Mouse (Mus musculus) c-Kit-positive CD71-positive TER-119-negative erythroid progenitor cells, embryonic 14.5 days (primary cell): Measurements from ENCODE around the gene Sdk1.

Source experiments
- DNase-seq: peaks from one replicate; pipeline ENCODE4 v3.0.0-alpha.2; 2013; ENCODE audit warnings: low read depth

The Sdk1 gene

DNA sequence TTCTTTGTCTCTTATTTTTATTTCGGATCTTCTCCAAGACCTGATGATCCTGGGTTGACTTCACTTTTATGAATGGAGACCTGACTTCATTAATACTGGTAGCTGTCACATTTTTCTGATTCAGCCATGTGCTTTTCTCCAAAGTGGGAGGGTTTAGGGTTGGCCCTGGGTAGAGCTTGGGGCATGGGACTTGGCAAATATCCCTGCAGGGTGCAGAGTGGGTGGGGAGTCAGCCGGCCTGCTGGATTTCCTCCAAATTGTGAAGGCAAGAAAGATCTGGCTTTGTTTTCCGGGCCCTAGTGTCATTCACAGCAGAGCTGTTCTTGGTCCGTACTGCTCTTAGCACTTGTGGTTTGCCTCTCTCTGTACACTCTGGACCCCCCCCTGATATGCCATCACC lies 103.1 kb downstream of the Sdk1 start:
- no peak for DNase-seq

DNA sequence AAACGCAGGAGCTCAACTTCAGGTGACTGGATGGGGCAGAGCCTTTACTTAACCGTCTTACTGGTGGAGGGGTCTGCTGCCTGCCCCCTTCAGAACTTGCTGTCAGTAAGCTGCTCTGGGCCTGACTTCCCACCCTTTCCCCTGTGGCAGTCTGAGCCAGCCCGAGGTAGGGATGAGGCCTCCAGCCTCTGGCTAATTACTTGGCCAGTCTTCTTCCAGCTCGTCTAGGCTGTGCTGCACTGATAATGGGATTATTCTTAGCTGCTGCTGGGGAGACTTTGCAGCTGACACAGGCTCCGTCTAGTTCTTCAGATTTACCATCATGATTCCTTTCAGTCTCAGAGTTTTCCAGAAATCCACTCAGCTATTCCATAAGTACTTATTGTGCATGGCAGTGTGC lies 104.2 kb downstream of the Sdk1 start:
- DNase-seq, result no peak

DNA sequence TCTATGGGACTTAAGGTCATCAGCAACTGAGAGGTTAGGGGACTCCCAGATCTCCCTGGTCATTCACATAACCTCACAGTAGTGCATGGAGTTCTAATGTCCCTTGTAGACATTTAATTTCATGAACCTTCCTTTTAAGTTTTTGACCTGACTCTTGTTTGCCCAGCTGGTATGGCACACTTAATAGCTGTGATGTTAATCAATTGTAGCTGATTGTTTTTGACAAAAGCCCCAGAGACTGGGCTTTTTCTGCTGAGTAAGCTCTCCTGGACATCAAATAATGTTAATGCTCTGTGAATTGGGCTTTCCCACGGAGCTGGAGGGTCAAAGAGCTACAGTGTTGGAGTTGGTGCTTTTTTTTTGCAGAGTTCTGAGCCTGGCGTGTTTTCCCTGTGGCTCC lies 121.4 kb downstream of the Sdk1 start:
- no peak for DNase-seq

DNA sequence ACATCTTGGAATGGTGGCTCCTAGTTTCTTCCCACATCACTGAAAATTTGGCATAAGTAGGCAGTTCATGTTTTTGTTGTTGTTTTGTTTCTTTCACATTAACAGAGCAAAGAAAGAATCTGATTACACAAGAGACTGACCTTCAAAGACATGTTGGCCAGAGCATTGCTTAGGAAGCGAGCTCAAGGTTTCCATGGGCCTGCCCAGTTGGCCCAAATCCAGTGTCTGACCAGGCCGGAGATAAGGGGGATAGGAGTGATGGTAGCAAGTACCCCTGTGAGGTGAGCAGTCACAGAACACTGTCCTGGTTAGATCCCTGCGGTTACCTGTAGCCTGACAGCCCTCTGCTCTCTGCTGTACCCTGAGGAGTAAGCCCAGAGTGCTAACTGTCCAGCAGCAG lies 122.7 kb downstream of the Sdk1 start:
- DNase-seq, result no peak

DNA sequence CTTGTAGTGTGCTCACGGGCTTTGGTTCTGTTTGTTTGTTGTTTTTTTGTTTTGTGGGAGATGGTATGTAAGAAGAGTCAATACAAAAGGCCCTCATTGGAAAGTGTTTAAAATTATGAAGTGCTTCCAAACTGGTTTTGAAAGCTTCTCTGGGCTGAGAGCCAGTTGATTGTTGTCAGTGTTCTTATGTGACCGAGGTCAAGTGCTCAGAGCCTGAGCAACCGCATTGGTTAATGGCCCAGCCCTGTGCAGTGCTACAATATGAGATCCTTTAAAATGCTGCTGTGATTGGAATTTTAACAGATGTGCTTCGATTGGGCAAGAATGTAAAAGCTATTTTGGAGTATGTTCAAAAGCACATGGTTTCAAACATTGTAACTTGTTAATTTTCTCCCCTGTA lies 127.3 kb downstream of the Sdk1 start:
- no peak for DNase-seq

DNA sequence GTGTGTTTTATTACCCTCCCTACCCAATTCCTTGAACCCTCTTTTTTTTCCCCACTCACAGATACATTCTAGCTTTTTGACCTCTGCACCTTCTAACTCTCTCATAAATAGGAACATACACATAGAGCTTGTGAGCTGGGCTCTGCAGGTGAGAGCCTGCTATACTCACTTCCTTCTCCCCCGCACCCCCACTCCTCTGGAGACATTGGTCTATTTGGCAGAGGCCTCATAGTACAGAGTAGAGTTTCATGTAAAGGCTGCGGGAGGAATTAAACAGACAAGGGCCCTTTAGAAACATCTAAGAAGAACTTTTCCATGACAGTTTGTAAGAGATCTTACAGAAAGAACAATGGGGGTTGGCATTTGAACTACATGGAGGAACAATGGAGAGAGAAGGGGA lies 133.5 kb downstream of the Sdk1 start:
- no peak for DNase-seq

DNA sequence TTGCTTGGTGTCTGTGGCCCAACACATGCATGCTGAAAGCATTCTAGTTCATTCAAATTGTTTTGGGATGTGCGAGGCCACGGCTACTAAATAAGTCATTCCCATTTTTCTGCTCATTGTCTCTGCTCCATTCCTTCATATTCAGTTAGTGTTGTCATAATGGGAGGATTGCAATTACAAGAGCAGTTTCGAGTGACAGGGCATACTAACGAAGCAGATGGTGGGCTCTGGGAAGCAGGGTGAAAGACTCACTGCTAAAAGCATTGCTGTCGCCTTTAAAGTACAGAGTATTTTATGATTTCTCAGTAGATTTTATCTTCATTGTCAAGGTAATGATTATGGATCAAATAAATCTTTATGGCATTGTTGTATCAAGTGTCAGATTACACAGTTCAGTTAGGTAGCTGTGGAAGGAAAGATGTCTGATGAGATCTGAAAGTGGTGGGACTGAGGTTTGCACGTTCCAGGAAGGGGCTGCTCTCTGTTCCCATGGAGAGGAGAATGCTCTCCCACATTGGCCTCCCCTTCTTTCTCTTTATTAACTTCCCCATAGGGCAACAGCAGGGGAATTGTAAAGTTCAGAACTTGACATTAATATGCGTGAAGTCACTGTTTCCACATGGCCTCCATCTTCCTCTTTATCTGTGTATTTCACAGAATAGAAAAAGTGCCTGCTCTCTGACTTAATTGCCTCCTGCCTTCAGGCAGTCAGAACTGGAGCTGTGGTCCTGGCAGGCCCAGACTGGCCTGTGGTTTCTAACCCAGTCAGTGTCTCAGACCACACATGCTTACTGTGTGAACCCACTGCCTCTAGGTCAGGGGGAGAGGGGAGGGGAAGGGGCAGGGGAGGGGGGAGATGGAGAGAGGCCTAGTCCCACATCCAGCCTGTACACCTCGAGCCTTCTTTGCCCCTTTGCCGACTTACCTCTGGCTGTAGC lies 138.8 kb downstream of the Sdk1 start:
- no peak for DNase-seq

DNA sequence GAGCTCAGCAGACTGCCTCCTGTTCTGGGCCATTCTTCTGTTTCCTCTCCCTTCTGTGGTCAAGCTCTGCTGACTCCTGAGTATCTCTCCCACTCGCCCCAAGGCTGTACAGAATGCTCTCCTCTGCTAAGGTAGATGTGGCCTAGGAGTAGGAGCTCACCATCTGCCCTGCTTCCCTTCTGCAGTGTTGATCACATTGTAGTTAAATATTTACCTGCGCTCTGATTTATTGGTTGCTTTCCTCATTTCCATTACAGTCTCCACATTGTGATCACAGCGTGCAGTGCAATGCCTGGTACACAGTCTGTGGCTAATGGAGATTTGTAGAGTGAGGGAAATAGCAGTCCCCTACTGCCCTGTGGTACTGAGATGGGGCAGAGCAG lies 139.5 kb downstream of the Sdk1 start:
- no peak for DNase-seq

DNA sequence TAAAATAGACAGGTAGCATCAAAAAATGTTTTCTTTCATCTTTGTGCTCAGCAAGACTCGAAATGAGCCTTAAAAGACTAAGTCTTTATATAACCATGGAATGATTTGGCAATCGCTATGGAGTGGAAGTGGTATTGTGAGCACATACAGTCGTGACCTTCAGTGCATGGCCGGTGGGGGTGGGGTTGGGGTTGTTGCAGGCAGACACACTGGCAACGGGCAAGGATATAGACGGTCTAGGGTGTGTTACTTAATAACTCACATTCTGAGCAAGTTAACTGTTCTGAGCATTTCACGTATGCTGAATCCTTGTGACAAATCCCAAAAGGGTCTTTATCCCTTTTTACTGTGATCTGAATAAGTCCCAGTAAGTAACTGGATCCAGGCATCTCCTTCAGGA lies 140.3 kb downstream of the Sdk1 start:
- DNase-seq, result no peak

DNA sequence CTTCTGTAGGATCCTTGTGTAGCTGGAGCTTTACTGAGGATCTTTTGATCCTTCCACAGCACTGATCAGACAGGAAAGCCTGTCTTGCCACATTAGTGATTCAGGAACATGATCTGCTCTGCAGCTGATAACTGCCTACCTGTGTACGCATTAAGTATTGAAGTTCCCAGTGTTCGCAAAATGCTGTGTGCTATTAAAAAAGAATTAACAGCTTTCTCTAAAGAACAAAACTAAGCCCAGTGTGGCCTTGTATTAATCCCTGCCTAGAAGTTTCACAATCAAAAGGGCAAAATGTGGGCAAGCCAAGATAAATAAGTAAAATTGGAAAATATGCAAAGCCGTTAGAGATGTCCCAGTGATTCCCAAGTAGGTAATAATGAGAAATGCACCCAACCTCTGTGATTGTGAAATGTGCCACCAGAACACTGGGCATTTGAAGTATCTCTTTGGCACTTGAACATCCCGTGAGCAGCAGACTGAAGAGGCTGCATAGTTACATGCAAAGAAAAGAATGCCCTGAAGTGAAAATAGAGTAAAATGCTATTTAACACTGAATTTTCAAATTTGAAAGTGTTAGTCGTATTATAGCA lies 141.1 kb downstream of the Sdk1 start:
- DNase-seq, result no peak

DNA sequence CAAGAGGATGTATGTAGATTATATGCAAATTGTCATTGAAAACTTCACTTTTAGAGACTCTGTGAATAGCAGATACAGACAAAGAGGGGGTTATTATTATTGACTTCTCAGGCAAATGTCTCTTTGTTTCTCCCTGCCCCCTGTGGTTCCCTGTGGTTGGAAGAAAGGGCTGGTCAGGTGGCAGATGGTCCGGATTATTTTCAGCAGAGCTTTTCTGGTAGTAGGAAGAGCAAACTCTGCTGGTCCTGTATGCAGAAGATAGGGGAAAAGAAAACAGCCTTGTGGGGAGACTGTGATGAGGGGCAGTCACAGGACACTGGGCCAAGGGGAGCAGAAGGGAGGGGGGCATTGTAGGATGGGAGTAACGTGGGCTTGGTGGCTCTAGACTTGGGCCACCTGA lies 147.2 kb downstream of the Sdk1 start:
- no peak for DNase-seq

DNA sequence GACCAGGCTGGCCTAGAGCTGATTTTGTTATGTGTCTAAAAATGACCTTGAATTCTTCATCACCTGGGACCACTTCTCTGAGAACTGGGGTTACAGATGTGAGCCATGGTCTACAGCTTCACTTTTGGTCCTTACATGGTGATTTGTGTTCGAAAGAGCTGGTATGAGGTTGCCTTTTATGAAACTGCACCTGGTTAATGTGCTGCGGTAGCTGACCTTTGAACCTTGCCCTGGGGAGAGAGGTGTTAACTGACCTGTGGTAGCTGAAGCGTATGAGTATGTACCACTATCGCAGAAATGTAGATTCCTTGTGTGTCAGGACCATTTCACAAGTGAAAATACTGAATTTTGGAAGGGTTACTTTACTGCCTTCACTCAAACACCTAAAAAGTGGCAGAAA lies 149.3 kb downstream of the Sdk1 start:
- DNase-seq, result no peak

DNA sequence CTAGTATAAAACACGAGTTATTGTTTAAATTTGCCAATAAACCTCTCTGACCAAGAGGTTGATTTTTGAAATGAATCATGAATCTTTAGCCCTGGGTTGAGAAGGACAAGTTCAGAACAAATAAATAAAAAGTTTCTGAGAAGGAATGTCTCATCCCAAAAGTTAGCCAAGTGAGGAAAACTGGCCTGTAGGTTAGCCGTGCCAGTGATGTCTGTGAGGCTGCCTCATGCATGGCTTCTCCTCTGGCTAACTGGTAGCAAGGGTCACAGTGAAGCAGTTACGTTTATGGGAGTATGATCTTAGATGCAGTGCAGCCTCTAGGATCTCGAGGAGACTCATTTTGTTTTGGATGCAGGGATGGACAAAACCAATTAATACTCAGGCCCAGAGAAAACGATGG lies 149.9 kb downstream of the Sdk1 start:
- no peak for DNase-seq

DNA sequence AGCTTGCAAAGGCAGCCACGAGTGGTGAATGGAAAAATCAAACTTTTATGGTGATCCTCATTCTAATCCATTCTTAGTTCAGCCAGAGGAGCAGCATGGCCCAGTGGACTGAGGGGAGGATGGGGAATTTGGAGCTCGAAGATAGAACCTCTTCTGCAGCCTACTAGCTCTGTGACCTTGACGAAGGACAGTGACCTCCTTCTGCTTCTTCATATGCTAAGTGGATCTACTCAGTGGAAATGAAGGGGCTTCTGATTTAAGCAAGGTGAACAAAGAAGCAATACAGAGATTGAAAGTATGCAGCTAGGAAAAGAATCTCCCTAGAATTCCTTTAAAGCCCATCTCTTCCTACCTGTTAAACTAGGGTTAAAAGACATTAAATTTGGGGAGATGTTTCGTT lies 152.6 kb downstream of the Sdk1 start:
- no peak for DNase-seq

DNA sequence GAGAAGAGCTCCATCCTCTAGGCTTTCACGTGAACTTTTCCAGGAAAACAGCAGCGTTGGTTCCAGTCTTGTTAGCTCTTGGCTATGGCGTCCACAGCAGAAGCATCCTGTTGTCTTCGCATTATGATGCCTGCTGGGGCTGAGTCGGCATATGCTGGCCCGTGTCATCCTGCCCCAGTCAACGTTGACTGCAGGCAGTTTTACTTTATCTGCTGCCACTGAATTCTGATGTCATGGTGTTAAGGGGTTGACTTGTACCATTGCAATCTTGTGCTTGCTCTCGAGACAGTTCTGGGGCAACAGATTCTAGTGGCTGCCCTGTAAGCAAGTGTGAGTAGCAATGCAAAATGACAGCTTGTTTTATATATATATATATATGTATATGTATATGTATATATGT lies 153.3 kb downstream of the Sdk1 start:
- no peak for DNase-seq

DNA sequence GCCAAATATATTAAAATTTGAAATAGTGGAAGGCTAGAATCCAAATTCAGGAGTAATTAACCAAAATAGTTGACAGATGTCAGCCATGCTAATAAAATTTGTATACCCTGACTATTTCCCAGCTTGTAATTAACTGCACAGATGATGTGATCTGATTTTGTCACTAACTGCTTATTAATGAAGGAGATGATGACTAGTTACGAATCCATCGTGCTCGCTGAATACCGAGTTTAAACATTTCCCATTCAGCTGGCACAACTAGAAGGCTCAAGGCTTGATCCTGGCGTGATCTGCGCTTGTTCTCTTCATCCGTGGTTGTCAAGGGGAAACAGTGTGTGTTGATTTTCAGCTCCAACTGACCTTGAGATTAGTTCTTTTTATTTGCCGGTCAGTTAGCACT lies 162.5 kb downstream of the Sdk1 start:
- no peak for DNase-seq

DNA sequence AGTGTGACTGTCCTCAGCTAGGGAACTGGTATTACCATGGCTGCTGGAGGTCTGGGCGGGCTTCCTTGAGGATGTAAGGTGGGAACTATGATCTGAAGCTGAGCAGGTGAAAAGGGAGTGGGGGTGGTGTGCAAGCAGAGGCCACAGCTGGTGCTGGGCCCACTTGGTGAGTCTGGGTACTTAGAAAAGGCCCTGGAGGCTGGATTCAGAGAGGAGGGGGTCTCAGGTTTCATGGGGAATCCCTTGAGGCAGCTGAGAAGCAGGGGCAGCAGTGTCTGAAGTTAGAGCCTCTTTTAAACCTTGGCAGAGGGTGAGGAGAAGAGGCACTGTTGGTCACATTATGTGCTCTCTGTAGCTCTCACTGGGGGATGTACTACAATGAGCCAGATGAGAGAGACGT lies 163.4 kb downstream of the Sdk1 start:
- DNase-seq, result no peak

DNA sequence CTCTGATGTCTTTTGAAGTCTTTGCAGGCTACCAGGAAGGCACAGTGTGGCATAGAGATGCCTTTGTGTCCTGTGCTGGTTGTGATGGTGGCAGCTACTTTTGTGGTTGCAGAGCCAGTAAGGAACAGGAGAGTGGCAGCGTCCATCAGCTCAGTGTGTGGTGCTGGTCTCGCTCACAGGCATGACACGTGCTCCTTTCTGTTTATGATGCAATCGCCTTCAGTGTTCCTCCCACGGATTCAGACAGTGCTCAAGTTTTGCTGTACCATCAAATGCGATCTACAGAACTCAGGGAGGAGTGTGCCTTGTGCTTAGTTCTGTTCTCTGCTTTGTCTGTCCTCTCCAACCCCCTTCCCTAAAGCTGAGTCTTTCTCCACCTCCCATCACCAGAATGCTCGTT lies 165.6 kb downstream of the Sdk1 start:
- DNase-seq, result no peak

DNA sequence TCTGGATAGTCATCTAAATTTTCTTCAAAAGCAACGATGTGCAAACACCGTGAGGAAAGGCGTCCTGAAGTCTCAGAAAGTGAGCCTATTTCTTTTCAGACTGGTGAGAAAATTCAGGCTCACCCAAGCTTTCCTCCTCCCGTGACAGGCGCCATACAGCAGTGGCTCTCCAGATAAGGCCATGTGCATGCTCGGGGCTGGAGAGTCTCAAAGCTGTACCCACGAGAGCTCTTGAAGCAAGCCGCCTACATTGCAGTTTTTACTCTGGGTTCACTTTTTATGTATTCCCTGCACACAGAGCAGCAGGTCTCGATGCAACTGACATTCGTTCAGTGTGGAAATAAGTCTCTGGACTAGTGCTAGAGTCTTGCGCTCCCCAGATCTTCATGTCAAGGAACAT lies 171.7 kb downstream of the Sdk1 start:
- DNase-seq, result no peak

DNA sequence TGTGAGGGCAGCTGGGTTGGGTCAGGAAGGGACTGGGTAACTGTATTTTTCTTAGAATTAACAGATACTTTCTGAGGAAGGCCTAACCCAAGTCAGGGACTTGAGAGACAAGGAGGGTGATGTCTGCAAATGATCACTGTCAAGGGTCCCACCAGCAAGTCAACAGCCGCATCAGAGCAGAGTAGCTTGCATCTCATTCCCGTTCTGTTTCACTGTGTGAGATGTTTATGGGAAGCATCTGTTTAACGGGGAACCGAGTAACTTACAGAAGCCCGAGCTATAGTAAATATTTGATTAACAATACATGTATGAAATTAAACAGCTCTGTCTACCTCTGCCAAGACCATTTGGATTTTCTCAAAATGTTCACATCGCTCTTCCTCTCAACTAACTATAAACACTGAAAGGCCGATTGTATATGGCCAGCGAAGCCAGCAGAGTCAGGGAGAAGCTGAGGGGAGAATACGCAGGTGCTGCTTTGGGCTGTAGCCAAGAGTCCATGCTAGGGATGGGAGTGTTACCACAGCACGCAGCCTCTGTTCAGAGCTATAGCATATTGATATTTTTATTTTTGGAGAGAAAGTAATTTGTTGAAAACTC lies 174.5 kb downstream of the Sdk1 start:
- DNase-seq, result no peak

DNA sequence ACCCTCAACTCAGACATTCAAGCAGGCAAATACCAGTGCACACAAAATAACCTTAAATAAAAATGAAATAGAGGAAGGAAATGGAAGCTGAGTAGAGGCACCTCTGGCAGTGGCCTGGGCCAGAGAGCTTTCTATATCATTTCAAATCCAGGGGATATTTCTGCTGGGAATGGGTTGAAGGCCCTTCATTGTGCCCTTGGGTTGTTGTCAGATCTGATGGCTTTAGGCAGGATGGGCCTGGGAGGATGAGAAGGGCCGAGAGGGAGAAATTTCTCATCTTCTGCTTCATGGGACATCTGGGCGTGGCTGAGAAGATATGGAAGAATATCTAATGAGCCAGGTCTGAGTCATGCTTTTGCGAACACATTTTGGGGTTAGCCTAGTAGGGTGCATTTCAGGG lies 186.8 kb downstream of the Sdk1 start:
- DNase-seq, result no peak

DNA sequence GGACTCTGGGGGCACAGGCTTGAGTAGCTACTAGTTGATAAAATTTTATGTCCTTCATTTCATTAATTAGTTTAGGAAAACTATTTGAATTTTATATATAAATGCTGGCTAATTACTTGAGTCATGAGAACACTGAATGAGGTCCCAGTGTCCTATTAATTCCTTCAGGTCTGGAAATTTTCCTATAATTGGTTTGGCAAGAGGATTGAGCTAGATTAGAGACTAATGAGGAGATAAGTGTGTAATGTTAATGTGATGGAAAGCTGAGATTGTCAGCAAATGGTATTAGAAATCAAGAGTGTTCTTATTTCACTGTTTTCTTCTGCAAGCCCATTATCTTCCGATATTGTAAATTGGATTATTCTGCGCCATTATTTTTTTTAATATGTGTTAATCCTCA lies 192.0 kb downstream of the Sdk1 start:
- no peak for DNase-seq

DNA sequence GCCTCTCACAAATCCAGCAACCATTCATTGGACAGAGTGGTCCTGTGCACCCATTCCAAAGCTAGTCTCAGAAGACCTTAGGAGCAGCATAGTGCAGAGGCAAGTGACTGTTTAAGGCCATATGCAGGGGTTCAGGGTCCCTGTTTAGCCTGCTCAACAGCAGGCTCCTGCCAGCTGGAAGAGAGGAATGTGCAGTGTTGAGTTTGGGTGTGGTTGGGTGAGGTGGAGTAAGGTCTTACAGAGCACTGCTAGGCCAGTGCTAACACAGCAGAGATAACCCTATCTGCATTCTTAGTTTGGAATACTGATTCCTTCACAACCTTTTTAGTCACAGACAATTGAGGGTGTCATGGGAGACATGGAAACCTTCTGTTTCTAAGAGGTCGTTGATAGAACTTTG lies 206.0 kb downstream of the Sdk1 start:
- no peak for DNase-seq

DNA sequence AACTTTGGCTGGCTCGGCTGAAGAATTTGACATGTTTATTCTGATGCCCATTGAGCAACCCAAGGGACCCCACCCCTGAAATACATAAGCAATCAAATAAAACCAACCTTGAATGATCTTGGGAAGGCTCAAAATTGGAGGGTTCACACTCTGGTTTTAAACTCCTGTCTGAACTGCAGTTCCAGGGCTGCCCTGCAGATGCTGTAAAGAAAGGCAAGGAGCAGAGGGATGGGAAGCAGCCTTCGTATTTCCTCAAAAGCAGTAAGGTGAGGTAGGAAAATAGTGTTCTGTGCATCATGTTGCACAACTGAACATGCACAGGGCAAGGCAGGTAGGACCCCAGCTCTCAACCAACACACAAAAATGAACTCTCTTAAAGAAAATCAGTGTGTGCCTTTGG lies 222.1 kb downstream of the Sdk1 start:
- no peak for DNase-seq
